Mouse (Mus musculus) kidney, postnatal 10 days (tissue): Measurements from ENCODE around the gene Syt3.

ENCODE experiments used
- DNase-seq: peaks from one replicate; pipeline ENCODE4 v3.0.0; 2021; ENCODE audit warnings: mixed read lengths

The Syt3 gene

DNA sequence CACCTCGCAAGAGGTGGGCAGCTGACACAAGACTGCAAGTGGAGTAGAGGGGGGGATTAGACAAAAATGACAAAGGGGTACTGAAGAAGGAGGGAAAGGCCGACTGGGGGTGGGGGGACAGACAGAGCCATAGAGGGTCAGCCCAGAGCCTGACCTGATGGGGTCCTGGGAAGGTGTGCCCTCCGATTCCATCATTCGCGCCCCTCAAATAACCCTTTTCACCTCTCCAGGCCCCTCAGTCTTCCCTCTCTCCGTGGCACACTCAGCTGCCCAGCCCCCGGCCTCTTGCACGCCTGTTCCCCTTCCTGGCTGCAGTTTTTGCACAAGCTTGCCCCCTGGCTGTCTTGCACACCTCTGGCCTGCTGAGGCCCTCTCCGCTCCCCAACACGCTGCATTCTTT is 26.4 kb upstream of the Syt3 start:
- no peak for DNase-seq

DNA sequence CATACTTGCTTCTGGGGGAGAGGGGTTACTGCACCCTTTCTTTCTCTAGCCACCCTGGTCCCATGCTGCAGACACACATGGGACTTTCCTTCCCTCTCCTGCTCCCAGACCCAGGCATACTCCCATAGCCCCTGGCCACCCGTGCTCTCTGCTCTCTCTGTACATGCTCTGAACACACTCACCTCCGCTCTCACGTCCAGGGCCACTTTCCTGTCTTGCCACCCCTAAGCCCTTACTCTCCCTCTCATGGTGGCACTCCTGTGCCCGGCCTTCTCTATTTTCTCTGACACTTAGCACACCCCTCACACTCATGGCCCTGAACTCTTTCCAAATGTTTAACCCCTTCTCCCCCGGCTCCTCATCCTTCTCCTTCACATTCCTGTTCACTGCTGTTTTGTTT is 25.9 kb upstream of the Syt3 start:
- DNase-seq = no peak

DNA sequence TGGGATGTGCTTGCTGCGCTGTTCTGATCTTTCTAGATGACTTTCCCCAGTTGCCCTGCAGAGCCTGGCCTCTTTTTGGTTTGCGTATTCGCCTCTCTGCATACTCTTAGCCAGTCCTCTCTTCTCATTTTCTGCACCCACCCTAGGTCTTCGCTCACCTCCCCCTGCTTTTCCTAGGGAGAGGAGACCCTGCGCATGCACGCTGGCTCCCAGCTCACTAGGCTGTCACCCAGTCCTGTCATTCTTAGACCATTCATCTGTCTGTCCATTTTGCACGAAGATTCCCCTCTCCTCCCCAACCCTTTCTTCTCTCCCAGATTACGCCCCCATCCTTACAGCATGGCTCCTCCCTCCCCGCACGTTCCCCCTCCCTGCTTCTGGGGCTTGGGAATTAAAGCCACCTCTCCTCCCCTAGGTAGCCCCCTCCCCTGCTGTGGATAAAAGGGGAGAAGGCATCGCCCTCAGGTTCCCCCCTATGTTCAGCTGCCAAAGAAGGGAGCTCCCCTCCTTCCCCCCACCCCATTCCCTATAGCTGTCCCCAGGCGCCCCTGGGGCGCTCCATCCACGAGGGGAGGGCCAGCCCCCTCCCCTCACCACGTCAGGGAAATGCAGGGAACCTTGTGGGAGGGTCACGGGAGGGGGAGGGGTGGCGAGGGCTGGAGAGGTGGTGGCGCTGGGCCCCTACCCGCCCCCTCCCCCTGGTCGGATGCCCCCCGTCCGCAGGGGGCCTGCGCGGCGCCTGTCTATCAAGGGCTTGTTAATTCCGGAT is 24.8 kb upstream of the Syt3 start:
- DNase-seq = peak; percentile 40

DNA sequence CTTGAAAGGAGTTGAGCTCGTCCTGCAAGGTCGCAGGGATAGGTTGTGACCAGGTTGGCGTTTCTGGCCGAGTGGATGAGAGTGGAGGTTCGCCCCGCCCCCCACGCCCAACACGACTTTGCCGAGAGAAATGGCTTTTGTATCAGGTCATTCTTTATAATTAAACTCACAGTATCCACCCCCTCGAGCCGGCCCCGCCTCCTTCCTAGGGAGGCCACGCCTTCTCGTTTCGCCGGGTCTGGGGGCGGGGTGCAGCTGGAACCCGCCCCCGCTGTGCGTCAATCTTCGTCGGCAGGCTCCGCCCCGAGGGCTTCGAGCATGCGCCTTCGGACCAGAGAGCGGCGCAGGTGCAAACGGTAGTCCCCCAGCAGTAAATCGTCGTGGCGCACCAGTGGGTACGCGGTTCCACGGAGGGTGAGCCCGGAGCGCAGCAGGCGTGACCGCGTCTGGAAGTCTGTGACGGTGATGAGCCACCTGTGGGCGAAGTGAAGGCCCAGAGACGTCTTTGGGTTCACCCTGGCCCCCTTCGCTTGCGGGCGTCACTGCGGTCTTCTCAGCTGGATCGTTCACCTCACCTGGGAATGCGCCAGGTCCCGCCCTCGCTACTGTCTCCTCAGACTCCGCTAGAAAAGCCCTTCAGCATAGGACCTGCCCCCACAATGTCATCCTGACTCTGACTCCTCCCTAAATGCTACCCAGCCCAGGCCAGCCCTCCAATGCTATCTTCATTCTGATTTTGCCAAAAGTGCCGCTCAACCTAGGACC is 23.8 kb upstream of the Syt3 start:
- DNase-seq = peak; percentile 96

DNA sequence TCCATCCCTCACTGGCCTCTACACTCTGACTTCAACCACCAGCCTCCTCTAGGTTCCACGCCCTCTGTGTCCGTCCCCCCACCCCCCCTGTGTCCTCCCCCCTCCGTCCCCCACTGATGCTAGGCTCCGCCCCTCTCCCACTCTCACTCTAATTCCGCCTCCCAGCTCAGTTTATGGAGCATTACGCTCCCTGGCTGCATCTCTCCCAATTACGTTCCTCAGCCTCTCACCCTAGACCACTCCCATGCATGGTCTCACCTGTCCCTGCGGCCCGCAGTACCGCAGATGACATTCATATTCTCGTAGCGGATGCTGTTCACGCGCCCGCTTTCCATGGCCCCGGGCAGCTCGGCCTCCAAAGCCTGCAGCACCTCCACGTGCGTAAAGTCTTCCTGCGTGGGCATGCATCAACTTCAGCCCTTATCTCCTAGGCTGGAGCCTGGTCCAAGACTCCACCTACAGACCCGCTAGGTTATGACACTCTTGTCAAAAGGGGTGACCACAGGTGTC is 23.1 kb upstream of the Syt3 start:
- peak; percentile 20 for DNase-seq

DNA sequence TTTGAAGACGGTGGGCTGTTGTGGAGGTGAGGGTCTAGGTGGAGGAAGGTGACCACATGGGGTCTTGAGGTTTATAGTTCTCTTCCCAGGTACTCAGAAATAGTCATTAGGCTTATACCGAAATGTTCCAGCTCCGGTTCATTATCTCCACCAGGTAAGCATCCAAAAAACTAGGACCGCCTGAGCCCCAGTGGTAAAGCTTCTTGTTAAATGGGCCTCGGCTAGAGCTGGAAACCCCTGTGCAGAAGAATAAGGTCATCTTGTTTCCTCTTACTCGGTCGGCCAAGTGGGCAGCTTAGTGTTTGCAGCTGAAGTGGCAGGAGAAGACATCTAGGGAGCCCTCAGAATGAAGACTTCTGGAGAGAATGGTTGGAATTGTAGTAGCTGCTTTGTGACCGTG is 11.2 kb upstream of the Syt3 start:
- no peak for DNase-seq

DNA sequence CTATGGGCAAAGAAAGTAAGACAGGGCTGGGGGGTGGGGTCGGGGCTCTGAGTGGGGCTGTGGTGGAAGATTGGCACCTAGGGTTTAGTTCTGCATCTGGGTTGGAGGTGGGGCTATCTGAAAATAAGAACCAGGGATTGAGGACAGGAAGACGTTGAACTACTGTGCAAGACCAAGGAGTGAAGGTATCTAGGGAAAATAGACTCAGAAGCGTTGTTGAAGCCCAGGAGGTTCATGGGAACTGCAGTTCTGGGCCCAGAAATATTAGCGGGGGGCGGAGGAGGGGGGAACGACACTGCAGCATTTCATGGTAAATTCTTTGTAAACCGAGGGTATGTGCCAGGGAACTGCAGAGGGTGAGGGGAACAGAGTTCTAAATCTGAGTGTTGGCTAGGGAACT is 10.4 kb upstream of the Syt3 start:
- no peak for DNase-seq

DNA sequence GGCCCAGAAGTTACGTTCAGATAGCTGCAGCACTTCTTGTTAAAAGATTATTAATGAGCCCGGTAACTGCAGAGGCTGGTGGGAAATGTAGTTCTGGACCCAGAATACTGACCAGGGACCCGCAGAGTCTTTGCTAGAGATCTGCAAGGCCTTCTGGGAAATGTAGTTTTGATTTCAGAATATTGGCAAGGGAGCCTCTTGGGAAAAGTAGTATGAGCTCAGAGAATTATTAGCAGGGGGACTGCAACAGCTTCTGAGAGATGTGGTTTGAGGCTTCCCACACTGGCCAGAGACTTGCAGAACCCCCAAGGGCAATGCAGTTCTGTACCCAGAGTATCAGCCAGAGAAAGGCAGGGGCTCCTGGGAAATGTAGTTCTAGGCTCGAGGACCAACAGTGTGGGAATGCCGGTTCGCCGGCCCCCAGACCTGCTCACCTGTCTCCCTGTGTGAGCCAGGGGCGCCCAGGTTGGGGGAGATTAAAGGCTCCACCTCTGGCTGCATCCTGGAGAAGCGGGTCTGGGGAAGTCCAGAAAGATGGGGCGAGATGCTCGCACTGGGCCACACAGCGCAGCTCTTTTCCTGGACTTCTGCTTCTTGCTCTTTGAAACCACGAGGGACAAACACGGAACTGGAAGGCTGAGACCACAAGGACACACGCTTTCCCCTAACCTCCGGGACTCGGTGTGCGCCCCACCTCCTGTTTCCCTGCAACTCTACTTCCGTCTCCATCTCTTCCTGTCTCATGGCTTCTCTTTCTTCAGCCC is 9.8 kb upstream of the Syt3 start:
- DNase-seq = peak; percentile 85

DNA sequence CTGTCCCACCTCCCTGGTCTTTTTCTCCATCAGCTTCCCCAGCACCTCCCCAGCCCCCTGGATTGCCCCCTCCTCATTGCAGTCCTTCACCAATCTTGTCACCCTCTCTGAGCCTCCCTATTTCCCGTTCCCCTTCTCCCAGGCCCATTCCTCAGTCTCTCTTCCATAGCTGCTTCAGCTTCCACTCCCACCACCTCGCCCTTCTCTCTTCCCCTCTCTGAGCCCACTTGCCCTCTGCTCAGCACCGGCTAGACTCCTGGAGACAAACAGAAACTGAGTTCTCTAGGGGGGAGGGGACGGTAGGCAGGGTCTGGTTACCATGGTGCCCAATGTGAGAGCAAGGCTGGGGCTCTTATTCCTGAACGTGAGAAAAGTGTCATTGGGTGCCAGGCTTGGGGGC is 9.1 kb upstream of the Syt3 start:
- DNase-seq = no peak

DNA sequence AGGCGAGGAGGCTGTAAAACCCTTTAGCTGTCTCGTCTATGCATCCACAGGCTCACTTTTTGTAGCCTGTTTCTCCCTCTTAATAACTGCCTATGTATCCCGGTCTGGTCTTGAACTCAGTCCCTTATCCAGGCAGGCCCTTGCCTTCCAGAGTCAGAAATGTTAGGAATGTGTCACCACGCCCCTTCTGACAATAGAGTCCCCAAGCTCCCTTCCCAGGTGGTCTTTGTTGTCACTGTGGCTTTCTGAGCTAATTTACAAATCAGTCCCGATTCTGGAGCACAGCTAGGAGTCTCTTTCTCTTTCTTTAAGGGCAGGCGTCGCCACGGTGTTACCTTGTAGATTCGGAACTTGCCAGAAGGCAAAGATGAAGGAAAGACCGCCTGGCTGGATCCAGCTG is 8.7 kb upstream of the Syt3 start:
- DNase-seq = no peak

DNA sequence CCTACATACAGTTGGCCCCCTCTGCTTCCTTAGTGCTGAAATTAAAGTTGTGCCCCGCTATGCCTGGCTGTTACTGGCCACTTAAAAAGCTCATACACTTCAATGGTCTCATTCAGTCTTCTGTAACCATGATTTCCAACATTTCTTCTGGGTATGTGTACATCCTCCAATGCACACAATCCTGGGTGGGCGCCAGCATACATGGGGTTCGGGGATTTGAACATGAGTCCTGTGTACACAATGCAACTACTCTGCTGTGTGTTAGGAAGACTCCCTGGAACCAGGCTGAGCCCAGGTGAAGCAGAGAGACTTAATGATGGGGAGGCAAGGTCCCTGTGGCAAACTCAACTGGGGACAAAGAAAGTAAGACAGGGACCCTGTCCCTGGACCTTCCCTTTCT is 8.1 kb upstream of the Syt3 start:
- DNase-seq = no peak

DNA sequence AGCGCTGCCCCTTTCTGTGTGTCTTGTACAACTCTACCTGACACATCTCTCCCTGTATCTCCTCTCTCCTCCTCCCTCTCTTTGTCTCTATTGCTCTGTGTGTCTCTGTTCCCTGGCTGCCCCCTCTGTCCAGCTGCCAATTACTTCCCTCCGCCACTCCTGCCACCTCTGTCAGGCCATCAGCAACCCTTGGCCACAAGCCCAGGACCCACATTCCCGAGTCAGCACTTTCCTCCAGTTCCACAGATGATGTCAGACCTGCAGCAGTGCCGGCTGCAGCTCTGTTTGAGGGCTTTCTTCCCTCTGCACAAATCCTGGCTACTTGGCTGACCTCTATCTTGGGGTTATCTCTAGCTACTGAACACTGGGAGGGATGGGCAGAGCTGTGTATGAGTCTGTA is 5.6 kb upstream of the Syt3 start:
- peak; percentile 74 for DNase-seq

DNA sequence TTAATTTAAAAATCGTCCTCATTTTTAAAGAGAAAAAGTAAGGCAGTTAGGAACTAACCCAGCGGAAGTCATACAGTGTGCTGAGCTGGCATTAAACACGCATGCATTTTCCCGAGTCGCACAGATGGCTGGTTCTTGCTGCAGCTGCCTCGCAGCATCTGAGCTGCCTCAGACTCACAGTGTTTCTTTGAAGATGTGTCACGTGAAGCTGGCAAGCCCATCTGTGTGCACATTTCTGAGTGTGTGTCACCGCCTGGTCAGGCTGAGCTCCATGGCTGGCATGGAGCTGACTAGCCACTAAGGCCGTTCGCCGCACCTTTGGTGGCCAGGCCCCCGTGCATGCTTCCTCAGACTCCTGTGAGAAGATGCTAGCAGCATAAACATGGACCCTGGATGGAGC is 1.4 kb upstream of the Syt3 start:
- no peak for DNase-seq

DNA sequence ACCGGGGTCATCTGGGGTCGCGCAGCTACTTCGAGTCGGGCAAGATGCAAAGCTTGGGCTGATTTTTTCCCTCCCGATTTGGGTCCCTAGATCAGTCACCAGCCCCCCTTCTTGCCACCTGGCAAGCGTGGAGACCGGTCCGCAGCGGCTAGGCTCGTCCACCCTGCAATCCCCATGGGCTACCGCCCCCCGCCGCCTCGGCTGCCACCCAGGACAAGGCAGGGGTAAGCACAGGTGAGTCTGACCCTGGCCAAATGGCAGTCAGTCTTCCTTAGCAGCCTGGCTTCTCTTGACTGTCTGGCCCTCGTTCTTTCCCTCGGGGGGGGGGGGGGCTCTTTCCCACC is 786 bp downstream of the Syt3 start:
- no peak for DNase-seq

DNA sequence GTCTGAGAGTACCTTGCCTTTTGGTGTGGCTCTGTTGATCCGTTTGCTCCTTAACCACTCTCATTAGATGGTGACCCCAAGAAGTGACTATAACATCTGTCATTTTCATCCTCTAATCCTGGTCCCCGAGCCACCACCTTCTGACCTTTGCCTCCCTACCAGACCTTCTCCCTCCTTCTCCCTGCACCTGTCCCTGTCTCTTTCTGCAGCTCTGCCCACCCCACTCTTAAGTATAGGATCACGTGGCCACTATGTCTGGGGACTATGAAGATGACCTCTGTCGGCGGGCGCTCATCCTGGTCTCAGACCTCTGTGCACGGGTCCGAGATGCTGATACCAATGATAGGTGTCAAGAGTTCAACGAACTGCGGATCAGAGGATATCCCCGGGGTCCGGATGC is 1.8 kb downstream of the Syt3 start, which contains the start of gene 1700008O03Rik:
Gene 1700008O03Rik, minus strand, starts transcription at position 101 of the 400 bp plus-strand sequence.
- no peak for DNase-seq

DNA sequence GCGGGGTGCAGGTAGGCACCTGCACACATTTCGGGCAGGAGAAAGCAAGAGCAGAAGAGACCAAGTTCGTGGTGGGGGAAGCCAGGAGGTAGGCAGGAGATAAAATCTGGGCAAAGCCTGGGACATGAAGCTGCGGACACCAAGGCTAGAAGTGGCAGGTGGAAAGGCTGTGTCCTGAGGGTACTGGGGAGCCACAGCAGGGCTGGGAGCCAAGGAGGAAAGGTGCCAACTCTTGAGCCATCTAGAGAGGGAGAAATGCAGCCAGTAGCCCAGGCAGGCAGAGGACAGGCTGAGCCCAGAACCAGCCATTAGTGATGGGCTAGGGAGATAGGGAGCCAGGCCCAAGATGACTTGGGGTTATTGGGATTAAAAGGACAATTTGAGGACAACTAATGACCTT is 7.9 kb downstream of the Syt3 start:
- DNase-seq = no peak

DNA sequence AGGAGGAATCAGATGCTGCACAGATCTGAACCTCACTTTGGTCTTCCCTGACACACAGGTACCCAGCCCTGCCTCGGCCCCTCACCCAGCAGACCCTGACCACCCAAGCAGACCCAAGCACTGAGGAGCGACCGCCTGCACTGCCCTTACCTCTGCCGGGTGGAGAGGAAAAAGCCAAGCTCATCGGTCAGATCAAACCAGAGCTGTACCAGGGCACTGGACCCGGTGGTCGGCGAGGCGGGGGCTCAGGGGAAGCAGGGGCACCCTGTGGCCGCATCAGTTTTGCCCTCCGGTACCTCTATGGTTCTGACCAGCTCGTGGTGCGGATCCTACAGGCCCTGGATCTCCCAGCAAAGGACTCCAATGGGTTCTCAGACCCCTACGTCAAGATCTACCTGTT is 8.4 kb downstream of the Syt3 start:
- DNase-seq = no peak

DNA sequence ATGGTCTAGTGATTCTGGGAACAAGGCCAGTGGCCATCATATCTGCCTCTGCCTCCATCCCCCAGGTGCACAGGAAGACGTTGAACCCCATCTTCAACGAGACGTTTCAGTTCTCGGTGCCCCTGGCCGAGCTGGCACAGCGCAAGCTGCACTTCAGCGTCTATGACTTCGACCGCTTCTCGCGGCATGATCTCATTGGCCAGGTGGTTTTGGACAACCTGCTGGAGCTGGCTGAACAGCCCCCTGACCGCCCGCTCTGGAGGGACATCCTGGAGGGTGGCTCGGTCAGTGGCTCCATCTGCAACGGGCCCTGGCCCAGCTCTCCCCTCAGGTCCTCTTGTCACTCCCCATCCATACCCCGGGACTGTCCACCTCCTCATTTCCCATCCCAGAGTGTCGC is 9.4 kb downstream of the Syt3 start:
- DNase-seq = no peak

DNA sequence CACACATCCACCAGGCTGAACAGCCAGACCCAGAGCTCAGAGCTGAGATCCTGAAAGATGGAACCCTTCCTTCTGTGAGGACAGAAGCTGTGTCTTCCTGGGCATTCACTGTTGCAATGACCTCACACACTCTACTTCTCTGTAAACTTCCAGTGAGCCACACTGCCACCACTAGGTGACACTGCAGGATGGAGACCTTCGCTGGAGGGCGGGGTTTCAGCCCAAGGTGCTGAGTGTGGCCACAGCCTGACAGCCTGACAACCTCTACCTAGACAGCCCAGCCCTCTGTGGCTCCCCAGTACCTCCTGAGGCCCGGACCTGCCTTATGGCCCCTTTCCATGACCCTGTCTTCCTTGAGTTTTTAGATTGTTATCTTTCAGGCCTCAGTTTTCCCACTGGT is 14.7 kb downstream of the Syt3 start:
- DNase-seq = peak; percentile 66

DNA sequence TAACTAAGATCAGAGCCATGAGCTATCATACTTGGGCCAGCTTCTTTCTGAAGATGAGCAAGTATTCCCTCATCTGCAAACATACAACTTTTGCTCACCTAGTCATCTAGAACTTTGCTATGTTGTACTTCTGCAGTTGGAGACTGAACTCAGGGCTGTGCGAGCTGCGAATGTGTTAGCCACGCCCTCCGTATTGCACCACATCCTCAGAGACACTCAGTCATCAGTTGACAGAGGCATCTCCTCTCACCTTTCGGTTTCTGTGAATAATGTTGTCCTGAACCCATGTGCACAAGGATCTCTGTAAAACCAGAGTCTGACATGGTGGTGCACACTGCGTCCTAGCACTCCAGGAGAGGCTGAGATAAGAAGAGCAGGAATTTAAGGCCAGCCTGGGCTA is 17.8 kb downstream of the Syt3 start:
- no peak for DNase-seq

DNA sequence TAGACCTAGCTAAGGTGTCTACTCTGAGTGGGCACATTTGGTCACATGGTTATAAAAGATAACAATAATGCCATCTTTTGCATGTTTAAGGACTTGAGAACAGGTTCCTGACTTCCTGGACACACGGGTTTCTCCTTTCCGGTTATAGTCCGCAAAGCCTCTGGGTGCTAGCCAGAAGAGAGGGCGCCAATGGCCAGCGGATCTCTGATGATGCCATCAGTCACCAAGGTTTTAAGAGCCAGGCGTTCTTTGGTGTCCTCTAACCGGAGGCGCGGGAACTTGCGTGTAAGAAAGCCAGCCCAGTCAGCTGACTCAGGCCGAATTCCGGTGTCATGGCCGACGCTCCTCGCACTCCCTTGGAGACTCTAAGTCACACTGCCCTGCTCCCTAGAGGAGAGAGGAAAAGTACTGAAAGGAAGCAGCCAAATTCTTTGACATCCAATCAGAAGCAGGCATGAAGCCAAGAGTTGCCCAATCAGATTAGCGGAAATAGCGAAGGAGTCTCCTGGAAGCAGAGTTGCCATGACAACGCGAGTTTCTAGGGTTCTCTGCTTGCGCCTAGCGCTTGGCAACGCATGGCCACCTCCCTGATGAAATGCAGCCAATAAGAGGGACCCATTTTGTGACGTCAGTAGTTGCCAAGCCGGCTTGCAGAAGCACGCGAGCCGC is 21.6 kb downstream of the Syt3 start:
- peak; percentile 95 for DNase-seq

DNA sequence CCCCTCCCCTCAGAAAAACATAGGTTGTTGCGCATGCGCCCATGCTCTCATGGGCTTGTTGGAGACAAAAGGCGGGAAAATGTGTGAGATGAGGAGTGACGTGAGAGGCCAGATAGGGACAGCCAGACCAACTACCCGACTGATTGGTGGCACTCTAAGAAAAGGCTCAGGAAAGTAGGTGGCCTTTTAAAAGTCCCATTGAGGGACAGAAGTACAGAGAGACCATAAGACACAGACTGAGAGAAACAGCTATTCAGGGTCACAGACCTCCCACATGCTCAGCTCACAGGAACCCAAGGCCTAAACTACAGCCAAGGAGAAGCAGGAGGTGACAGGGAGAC is 22.1 kb downstream of the Syt3 start:
- no peak for DNase-seq

DNA sequence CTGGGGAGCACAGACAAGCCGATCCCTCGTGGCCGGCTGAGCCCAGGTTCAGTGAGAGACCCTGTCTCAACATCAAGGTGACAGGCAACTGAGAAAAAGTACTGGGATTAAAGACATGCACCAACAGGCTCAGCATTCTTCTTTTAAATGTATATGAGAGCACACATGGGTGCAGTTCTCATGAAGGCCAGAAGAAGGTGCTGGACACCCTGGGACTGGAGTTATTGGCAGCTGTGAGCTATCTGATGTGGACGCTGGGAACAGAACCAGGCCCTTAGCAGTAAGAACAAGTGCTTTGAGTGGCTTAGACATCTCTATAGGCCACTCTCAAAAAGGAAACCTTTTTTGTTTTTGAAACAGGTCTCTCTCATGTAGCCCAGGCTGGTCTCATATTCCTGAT is 27.2 kb downstream of the Syt3 start:
- no peak for DNase-seq
